Mouse (Mus musculus) ES-E14 (cell line): Measurements from ENCODE around the gene Tcl1b4.

Experiments
- CHD2 ChIP-seq: IDR thresholded peaks from 2 replicates; pipeline ENCODE4 v1.6.1; 2014; ENCODE audit warnings: mild to moderate bottlenecking, low read depth, low read length, inconsistent platforms
- HCFC1 ChIP-seq: IDR thresholded peaks from 2 replicates; pipeline ENCODE4 v1.6.1; 2012; ENCODE audit warnings: low read length, inconsistent platforms, borderline replicate concordance; ENCODE audit not compliant: insufficient read depth
- ZC3H11A ChIP-seq: IDR thresholded peaks from 2 replicates; pipeline ENCODE4 v1.6.1; 2012; ENCODE audit warnings: low read depth, mild to moderate bottlenecking, inconsistent platforms, low read length, borderline replicate concordance
- ZNF384 ChIP-seq: IDR thresholded peaks from 2 replicates; pipeline ENCODE4 v1.6.1; 2012; ENCODE audit warnings: low read depth, low read length, inconsistent platforms

DNA sequence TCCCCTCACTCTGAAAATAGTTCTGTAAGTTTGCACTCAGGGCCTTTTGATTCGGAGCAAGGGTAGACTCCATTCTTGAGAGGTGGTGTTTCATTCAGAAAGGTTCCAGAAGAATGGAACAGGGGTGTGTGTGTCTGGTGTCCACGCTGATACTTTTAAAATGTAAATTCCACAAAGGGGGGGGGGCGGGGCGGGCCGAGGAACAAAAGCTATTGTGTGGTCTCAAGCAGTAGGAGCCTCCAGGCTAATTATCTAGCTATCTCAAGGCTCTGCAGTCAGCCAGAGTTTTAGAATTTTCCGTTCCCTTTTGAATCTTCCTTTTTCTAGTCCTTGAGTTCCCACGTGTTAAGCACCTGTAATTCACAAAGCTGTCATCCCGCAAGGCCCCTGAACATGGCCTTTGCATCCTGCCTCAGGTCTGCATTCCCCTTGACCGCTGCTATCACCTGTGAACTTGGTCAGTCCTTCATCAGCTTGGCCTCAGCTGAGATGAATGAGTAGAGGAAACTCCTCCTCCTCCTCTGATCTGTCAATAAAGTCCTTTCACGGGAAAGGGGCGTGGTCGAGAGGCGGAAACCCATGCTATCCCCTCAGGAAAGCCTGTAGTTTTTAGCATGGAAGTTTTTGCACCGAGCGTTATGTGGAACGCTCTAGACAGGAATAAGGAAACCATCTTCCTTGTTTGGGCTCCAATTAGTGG, 23.0 kb downstream of the Tcl1b4 start:
- TF ChIP-seq CHD2 (no peak), ZNF384 (no peak), ZC3H11A (no peak), HCFC1 (no peak)
